Mouse (Mus musculus): ENCODE results near the gene Gpr87.

Gene Gpr87

DNA sequence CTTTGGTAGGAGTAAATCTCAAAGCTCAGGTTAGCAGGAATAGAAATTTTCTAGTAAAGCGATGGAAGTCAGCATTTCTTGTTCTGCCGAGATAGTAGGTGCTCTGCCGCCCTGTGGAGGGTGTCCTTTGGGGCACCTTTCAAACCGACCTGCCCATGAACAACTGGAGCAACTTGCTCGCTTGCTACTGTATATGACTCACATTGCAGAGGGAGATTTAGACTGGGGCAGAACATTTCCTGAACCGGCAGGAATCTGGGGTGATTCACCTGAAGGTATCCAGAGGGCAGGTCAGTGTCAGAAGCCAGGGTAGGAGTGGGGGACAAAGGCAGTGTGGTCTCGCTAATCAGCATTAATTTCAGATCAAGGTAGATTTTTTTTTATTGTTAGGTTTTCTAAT lies at the start of gene Gpr87:
Gene Gpr87 (minus strand): TSS at position 167 of the 400 bp plus-strand sequence.
- no peak for DNase-seq

DNA sequence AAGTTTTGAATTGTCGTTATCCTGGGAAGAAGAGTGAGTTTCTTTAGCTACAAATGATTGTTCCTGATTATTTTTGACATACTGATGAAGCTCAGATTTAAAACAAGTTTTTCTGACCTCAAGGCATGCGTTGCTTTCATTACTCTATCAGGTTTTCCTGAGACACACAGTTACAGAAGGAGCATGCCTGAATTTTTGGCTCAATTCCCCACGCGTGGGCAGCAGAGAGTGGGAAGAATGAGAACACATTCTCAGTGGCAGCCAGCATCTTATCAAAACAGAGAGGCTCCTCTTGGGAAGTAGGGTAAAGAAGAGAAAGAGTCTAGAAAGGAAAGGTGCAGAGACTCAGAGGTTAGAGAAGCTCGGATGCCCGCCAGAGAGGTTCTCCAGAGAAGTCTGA lies 48.5 kb upstream of the Gpr87 start:
- peak; percentile 49 to 60 for DNase-seq

DNA sequence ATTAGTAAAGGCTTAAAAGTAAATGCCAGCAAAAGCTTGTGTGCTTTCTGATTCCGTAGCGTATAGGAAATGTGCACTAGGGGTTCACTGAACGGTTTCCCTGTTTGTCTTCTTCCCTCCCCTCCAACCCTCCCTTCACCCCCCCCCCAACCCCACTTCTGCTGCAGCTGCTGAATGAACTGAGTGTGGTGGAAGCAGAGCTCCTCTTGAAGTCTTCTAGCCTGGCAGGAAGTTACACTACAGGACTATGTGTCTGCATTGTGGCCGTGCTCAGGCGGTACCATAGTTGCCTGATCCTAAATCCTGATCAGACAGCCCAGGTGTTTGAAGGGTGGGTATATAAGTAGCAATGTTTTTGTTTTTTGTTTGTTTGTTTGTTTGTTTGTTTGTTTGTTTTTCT lies 40.0 kb upstream of the Gpr87 start:
- no peak for DNase-seq

DNA sequence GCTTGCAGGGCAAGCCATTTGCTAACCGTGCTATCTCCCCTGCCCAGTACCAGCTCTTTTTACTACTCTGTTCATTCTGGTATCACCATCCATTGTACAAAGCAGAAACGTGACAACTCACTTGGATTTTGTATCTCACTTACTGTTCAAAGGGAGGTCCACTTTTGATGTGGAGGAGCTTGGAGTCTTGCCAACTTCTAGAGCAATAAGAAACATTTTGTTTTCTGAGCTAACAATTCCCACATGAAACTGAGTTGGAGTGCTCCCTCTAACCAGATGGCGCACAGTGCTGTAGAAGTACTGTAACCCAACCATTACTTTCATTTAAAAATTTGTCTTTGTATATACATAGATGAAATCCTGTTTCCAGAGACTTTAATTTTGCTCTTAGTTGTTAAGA lies 36.0 kb upstream of the Gpr87 start:
- DNase-seq = no peak

DNA sequence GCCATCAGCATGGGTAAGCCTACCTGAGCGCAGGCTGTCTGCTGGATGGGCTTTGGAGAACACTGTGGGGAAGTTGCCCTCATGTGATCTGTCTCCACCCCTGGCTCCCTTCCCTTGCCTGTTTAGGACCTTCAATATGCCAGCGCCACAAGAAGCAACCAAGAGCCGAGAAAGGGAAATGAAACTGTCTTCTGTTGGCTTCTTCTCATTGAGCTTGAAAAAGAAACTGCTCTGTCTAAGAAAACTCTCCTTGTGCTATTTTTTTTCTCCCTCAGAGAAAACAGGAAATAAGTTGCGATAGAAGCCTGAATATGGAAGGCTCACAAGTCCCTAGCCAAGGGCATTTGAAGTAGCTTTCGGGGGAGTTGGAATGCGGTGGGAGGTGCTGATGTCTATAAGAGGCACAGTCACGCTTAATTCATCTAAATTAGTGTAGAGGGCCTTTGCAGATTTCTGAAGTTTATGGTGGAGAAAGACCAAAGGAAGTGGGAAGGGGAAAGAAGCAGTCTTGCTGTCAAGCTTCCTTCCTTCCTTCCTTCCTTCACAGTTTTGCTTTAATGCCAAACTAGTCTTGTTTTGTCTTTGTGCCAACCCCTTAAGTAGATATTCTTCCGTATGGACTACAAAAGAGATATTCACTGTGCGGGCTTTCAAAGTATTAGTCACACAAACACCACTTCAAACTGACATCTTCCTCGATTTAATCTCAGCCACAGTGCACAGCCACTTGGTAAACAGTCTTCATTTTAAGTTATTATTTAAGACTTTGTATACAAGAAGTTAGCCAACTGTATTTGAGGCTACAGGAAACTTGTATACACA lies 34.0 kb upstream of the Gpr87 start:
- no peak for DNase-seq

DNA sequence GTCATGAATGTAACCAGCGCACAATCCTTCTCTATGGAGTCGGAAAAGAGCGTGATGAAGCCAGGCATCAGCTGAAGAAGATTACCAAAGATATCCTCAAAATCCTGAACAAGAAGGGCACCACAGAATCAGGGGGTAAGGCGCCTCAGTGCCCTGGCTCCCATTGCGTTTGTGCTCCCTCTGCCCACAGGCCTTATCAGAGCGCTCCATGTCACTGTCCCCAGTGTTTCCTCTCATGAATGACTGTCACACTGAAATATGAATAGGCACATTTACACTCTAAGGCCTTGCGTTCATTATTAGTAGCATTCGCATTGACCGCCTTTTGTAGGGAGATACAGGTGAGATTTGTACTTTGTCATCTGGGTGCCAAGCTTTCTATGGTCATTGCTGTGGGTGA lies 32.8 kb upstream of the Gpr87 start:
- no peak for DNase-seq

DNA sequence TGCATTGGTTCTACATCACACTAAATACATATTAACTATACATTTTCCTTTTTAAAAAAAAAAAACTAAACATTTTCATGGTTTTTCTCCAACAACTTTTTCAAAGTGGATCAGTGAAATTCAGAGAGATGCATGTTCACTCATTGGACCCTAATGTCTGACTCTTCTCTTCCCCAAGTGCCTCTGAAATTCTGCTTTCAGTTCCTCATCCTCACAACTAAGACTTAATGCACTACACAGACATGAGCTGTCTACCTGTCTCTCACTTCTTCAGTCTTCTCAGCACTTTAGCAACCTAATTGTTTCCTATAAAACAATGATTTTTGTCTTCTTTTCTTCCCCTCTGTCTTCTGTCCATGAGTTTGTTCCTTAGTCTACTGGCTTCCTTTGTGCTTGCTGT lies 30.5 kb upstream of the Gpr87 start:
- no peak for DNase-seq

DNA sequence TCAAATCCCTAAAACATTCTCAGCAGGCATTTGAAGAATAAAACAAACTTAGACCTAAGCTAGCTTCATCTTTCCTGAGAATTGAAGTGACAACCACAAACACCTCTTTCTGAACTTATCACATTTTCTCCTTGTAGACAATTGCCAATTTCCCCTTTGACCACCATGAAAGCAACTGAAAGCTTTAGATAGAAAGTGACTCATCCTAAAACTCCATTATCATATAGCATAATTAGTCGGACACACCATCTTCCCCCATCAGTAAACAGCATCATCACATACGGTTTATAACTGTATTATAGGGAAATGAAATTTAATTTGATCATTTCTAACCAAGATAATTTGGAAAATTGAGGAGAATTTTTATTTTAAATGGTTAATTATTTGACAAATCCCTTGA lies 27.4 kb upstream of the Gpr87 start:
- DNase-seq = no peak

DNA sequence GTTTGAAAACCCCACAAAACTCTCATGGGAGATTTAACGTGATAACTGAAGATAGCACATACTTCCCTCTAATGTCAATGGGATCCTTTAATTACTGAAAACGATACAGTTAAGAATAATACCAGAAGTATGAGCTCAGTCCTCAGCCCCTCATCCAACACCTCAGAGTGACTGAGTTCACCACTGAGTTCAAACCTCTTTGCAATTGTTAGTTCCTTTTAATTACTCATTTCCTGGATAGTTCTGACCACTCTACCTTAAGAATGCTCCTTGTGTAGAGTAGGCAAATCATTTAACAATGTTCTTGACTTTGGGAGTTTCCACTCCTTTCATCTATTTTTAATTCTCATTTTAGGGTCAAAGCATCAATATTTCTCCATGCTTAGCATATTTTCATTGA lies 24.4 kb upstream of the Gpr87 start:
- no peak for DNase-seq

DNA sequence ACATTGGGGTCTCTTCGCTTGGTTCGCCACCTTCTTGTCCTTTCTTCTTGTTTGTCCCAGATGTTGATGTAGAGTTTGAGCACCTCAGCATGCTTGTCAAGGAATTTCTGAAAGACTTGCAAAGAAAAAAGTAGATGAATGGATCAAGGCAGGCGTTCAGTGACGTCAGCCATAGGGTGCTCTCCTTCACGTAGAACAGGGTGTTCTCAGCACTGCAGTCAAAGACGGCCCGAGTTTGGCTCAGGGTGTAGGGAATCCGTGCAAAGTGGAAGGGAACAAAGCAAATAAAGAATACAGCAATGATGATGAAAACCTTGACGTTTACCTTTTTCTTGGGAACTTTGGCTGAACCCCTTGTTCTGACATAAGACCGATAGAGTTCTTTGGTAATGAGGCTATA lies 22.3 kb upstream of the Gpr87 start:
- DNase-seq = no peak

DNA sequence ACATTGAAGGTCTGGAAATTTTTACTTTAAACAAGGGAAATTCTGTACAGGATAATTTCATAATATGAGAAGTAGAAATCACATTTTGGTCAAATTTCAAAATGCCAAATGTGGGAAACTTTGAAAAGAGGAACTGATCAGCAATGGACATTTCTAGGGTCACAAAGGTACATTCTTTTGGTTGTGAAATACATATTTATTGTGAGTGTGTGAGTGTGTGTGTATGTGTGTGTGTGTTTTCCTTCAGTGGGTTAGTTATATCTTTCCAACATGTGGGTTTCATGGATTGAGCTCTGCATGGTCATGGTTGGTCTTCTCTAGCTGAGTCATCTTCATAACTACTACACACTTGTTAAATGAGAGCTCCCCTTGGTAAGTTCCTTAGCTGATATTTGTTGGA lies 17.5 kb upstream of the Gpr87 start:
- DNase-seq = no peak

DNA sequence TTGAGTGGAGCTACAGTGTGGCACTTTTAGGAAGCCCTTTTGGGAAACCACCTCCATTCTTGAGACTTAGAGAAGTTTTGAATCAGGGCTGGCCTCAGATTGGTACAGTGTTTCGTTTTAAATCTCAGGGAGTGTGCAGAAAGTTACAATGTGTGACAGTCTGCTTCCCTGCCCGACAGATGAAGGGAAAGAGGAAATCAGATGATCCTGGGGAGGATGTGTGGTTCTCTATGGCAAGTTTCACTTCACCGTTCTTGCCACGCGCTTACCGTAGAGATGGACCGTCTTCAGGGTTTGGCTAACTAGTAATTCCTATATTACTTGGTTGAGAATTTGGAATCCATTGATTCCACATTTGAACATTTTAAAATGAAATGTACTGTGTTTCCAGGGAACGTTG lies 16.9 kb upstream of the Gpr87 start:
- DNase-seq = no peak

DNA sequence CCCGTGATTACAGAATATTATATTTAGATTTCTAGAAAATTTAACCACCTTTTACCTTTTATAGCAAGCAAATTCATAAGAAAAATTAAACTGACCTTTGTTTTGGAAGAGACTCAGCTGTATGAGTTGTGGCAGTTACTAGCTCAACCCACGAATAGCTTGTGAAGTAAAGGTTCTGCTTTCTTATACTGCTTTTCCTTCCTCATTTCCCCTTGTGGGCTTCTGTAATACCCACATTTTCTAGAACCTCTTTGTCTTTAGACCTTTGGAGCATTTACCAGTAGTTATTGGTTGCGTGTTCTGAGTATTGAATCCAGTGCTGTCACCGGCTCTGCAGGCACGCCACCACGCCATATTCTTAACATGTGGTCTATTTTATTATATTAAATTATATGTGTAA lies 15.8 kb upstream of the Gpr87 start, which contains the start of gene P2ry13:
Gene P2ry13 (minus strand): TSS at position 156 of the 400 bp plus-strand sequence.
- no peak for DNase-seq

DNA sequence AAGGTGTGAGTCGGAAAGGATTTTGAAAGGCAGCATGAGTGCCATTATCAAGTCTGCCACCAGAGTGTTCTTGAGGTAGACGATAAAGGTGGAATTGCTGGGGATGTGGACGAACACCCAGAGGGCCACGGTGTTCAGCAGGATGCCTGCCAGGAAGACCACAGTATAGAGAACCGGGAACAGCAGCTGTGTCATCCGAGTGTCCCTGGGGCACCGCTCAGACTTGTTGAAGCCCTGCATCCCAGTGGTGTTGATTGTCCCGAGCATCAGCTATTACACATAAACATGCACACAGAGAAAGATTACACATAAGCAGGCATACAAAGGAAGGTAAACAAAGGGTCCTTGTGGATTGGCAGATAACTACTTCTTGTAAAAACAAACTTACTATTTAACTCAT lies 15.2 kb upstream of the Gpr87 start:
- no peak for DNase-seq

DNA sequence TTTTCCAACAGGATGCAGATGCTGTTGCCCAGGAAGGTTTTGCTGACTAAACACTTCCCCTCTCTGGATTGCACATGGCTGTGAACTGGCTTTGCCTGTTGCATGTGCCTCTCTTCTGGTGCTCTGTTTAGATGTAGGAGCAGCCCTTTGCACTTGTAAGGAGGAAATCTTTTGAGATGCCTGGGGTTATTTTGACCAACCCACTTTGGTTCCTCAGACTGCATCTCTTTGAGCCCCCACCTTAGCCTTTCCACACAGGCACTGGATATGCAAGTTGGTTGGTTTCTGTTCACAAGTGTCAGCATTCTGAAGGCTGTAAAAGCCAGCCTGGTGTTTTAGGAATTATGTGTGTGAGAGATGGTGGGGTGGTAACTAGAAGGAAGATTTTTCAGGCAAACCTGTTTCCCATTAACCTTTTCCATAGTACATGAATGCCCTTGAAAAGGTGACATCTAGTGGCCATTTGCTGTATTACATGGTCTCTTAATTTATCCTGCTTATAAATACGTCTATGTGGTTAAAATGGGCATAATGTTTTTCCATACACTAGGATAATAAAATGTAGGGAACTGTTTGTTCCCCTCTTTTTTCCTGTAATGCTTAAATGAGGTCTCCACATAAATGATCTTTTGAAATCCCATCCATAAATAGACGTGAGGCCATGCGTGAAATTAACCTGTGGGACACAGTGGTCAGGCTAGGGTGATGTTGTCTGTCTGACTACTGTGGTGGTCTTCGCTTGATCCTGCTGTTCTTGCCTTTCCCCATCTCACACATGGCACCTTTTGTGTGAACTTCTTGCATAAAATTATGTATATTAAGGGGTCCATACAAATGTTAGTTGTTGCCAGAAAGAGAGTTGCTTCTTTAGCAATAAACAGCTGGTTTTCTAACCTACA lies 14.0 kb upstream of the Gpr87 start:
- DNase-seq = peak in 1 of 2 experiments; percentile 51

DNA sequence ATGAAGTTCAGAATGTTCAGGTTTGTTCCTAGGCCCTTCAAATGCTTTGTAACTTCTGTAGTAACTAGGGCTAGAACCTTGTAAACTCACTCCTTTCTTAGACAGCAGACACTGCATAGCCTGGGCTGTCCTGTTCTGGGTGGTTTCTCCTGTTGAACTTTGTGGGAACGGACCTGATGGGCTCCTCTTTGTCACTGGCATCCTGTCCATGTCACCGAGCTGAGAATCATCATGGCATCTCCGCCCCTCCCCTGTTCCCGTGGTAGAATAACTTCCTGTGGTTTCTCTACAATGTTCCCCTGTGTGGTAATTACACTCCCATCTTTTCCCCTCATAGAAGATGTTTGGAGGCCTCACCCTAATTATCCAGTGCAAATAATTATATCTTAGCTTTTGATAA lies 11.0 kb upstream of the Gpr87 start:
- no peak for DNase-seq

DNA sequence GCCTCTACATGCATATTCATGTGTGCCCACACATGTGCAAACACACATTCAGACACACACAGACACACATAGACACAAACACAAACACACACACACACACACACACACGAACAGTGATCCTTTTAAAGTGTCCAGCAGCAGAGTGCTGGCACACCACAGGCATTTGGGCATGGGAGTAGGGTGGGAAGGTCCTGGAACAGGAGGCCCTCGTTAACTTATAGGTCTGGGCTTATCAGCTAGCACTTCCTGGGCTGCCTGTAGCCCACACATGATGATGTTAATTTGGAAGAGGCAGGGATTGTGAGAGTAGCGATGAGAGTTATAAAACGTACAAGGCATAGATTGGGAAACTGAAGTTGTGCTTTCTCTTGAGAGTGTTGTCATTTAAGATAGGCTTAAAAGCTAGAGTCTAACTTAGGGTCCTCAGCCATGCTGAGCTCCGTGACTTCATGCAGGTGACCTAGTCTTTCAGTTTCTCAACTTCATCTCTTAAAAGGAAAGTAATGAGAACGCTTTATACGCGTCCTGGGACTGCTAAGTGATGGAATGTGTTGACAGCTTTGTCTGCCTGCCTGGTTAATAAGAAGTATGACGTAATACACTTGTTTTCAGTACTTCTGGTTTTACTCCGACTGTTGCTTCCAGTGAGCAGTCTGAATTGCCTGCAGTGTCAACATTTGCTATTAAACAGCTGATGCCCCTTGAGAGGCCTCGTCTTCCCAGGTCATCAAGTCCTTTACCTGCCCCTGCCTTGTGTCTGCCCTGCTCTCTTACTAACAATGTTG lies 10.0 kb upstream of the Gpr87 start:
- DNase-seq = no peak

DNA sequence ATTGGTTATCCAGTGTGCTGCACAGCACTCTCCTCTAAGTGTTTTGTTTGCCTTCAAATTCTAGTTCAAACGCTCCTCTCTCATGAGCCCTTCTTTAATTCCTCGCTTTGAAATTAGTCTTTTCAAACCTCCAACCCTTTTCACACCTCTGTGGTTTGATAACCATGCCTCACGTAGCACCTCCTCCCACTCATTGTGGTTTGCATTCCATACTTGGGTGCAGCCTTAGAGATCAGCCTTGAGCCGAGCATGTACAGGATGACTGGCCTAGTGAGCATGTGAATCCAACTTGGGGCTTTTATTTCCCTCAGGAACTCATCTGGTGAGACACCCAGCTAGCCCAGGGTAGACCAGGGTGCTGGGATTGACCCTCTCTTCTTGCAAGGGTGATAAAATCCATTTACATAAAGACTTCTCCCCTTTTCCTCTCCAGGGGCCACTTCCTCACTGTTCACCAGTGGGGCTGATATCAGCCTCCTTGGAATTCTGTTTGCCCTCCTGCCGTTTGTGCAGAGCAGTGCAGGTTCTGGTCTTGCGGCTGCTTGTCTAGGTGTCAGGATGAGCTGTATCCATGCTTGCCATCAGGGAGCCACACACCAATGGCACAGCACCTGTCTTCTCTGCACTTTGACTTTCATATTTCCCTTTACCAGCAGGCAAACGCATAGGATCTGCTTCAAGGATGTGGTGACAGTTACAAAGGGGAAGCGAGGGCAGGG lies 9.1 kb upstream of the Gpr87 start:
- DNase-seq = no peak

DNA sequence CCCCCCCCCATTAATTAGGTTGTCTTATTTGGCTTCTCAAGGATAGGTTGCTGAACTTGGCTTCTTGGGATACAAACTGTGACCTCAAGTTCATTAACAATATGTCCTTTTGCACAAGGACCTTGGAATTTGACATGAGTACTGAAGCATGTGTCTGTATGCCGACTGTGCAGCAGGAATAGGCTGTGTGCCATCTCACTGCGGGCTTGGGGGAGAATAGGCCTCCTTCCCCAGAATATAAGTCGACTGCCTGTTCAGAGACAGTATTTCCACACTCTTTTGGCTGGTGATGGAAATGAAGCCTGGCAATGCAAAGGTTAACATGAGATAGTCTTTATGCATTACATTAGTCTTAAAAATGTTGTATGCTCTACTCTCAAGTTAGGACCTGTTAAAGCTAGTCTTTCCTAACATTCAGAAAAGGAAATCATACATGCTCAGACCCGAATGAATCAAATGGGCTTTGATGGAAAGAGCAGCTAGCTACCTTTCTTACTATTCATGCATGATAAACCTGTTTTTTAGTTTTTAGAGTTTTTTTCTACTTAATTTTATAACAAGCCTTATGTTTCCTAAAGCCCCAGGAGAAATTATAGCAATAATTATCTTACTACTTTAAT lies 2.5 kb upstream of the Gpr87 start:
- DNase-seq = peak in 1 of 2 experiments; percentile 29

DNA sequence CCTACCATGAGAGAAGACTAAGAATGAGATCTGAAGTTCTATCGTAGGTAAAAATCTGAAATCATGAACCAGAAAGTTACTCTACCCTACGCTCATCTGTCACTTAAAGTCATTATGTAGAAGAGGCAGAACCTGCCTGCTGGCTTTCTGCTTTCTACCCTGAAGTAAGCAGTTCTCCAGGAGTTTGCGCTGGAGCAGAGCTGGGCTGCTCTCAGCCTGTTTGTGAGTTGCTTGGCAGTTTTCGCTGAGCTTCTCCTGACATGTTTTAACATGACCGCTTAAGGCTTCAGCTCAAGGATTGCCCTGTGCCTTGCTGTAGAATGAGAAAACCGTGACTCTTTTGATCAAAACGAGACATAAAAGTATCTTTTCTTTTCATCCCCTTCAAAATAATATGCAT lies 805 bp downstream of the Gpr87 start:
- no peak for DNase-seq

DNA sequence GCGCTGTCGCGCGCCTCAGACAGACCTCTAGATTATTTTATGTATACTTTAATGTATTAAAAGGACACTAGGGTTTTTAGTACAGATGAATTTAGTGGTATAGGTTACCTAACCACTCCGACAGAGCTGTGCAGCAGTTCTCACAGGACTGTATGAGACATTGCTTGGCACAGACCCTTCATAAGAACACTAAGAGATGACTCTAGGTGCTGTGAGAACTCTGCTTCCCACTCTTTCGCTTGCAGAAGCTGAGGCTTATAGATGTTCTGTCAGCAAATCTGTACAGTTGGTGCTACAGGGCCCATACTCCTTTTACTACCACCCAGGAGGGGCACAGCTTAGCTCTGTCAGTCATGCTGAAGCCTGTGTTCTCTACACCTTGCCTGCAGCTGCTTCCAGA lies 3.2 kb downstream of the Gpr87 start:
- no peak for DNase-seq

DNA sequence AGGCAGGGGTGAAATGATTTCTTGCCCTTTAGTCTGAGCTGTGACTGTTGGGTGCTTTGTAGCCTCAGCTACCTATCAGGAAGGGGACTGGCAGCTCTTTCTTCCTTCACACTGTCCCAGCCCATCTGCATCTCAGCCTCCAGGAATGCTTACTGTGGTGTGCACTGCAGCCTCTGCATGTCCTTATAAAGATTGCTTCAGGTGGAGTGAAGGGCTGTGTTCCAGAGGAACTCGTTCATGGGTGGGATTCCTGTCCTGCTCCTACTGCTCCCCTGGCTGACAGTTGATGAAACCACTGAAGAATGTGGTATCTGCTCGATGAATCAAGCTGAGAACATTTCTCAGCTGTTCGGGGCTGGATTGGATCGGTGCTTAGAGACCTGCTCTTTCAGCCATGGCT lies 7.6 kb downstream of the Gpr87 start:
- DNase-seq = no peak

Data from cerebellum, postnatal 36 days (tissue).